Mouse (Mus musculus) thymus, adult 2 months (tissue): ENCODE measurements around the gene Wfdc6a. TPM values are rescaled to one million over a fixed set of nuclear protein-coding genes. Genes with fewer than 3 reads are reported as not detected.

Experiments used
- DNase-seq: peaks from one replicate; pipeline ENCODE4 v3.0.0; 2021
- H3K27ac ChIP-seq: fragments of 200-500 bp; 2 replicates; pipeline ENCODE4 v1.5.1; 2012; ENCODE audit warnings: low read length, control low read depth; ENCODE audit not compliant: control insufficient read depth, insufficient read depth
- H3K27me3 ChIP-seq: fragments of 200-500 bp; 2 replicates; pipeline ENCODE4 v1.6.1; 2012; ENCODE audit warnings: mild to moderate bottlenecking, low read length, moderate library complexity, mixed read lengths; ENCODE audit not compliant: control insufficient read depth, insufficient read depth
- H3K36me3 ChIP-seq: fragments of 200-500 bp; 2 replicates; pipeline ENCODE4 v1.6.1; 2012; ENCODE audit warnings: mild to moderate bottlenecking, low read length, moderate library complexity; ENCODE audit not compliant: control insufficient read depth, insufficient read depth
- H3K4me1 ChIP-seq: fragments of 200-500 bp; replicated peaks from 2 replicates; pipeline ENCODE4 v1.6.1; 2012; ENCODE audit warnings: low read length; ENCODE audit not compliant: control insufficient read depth, insufficient read depth
- H3K4me3 ChIP-seq: fragments of 200-500 bp; 2 replicates; pipeline ENCODE4 v1.5.1; 2012; ENCODE audit warnings: mild to moderate bottlenecking, low read length, control low read depth, moderate library complexity; ENCODE audit not compliant: control insufficient read depth, insufficient read depth
- CTCF ChIP-seq: fragments of 200-500 bp; IDR thresholded peaks from 2 replicates; pipeline ENCODE4 v1.5.1; 2012; ENCODE audit warnings: mild to moderate bottlenecking, control low read depth, low read length, moderate library complexity, borderline replicate concordance; ENCODE audit not compliant: control insufficient read depth, poor library complexity, insufficient read depth; ENCODE audit errors: extremely low read depth
- POLR2A ChIP-seq: fragments of 200-500 bp; IDR thresholded peaks from 2 replicates; pipeline ENCODE4 v1.6.1; 2012; ENCODE audit warnings: mild to moderate bottlenecking, low read length, control low read depth, moderate library complexity; ENCODE audit not compliant: control insufficient read depth, poor library complexity, insufficient read depth; ENCODE audit errors: extremely low read depth
- WGBS: fragments of 180-500 bp; shearing (Covaris S2); methylation state at CpG from one replicate; pipeline ENCODE4 v1.1.7; 2018; 5-methylcytosine and 5-hydroxymethylcytosine counted together
- polyA plus RNA-seq: library from polyadenylated mRNA; depleted of rRNA; stranded (reverse); fragments of >200 nt; gene quantifications from 2 replicates; pipeline ENCODE4 v1.2.3, GENCODE M21; 2012

Gene Wfdc6a
- polyA plus RNA-seq, 1 experiment: not detected

DNA sequence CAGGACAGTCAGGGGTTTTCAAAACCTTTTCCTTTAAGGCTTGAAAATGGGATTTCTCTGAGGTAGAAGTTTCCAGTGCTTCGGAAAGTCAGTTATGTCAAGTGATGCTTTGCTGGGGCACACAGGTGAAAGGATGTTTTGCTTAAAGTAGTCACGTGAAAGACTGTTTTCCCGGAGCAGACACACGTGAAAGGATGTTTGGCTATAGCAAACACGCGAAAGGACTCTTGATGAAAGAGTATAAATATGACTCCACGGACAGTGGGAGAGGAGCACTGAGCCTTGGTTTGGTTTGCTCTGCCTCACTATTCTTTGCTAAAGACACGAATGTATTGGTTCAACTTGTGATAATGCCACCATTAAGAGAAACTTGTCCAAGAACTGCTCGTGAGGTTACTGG, 33.7 kb downstream of the Wfdc6a start:
- no peaks in the 10 kb centered on the region; the same call in 1 of the 2 replicates for H3K4me1 ChIP-seq
- H3K36me3 ChIP-seq: no peaks in the 10 kb centered on the region
- no peak overlapping the region for H3K27ac ChIP-seq
- WGBS: 93% methylated on average over 9 of the region's 9 CpGs
- no peak for DNase-seq
- no peak for TF ChIP-seq POLR2A
- TF ChIP-seq CTCF: no peak
- no peak overlapping the region for H3K4me3 ChIP-seq
- H3K27me3 ChIP-seq: no peaks in the 10 kb centered on the region

DNA sequence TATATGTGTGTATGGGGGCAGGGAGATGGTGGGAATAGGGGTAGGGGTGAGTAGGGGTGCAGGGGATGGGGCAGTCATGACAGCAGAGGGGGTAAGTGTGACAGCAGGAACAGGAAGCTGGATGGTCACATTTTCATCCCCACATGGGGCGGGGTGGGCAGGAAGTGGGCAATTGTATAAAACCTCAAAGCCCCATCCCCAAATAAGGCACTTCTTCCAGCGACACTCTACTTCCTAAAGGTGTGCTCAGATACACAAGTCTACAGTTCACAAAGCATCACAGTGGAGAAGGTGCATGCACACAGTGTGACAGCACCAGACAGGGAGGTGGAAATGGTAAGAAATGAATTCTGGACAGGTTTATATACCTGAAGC, 34.4 kb downstream of the Wfdc6a start:
- Histone ChIP-seq H3K36me3 (no peaks in the 10 kb centered on the region), H3K4me1 (no peaks in the 10 kb centered on the region; the same call in 1 of the 2 replicates), H3K27ac (no peak overlapping the region), H3K4me3 (no peak overlapping the region), H3K27me3 (no peaks in the 10 kb centered on the region)
- WGBS: 6% methylated on average over 2 of the region's 2 CpGs
- TF ChIP-seq POLR2A: no peak
- TF ChIP-seq CTCF: no peak
- no peak for DNase-seq

DNA sequence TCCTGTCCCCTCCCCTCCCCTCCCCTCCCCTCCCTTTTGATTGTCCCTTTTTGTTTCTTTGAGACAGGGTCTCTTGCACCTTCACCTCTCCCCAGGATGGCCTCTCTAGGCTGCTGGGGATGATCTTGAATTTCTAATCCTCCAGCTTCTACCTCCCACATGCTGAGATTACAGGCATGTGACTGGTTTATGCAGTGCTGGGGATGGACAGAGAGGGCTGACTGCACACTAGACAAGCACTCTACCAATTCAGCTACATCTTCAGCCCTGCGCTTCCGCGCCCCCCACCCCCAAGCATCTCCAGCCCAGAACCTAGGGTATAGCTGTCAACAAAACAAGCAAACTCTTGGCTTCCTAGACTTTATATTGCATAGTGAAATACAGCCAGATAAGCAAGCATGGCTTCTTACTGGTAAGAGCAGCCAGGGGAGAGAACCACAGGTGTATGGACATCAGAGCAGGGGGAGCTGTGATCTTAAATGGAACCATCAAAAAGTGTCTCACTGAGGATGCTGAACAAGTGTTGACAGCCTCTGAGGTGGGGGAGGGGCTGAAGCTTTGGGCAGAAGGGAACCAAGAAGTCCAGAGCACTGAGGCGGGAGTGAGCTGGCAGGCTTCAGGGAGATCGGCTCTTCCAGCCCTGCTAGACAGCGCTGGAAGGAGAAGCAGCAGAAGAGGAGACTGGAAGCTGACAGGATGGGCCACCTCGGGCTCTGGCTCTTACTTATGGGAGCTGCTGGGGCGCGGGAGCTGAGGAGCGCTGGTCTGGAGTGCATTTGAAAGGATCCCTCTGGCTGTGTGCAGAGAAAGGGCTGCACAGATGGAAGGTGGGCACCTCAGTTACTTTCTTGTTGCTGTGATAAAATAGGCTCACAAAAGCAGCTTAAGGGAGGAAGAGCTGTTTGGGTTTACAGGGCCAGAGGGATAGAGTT, 35.0 kb downstream of the Wfdc6a start:
- TF ChIP-seq POLR2A (no peak), CTCF (no peak)
- no peak overlapping the region for H3K27ac ChIP-seq
- no peaks in the 10 kb centered on the region; the same call in 1 of the 2 replicates for H3K4me1 ChIP-seq
- DNase-seq: no peak
- 47% methylated on average over 10 of the region's 10 CpGs for WGBS
- no peaks in the 10 kb centered on the region for H3K36me3 ChIP-seq
- H3K27me3 ChIP-seq: no peaks in the 10 kb centered on the region
- no peak overlapping the region for H3K4me3 ChIP-seq

DNA sequence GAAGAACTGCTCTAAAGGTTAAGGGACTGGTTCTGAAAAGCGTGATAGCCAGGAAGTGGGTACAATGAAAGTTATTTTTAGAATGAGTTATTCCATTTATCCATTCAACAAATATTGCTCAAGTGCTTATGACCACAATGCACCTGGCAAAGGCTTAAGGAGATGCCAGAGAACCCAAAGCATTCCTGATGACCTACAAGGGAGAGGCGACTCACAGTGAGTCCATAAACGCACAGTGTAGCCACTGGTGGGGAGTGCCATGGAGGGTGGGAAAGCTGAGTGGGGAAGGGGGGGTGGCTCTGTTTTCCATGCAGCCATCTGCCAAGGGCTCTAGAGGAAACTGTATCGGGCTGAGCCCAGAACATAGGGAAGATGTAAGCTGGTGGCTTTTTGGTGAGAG, 35.9 kb downstream of the Wfdc6a start:
- Histone ChIP-seq H3K27ac (no peak overlapping the region), H3K4me1 (peaks cover 3% of the 10 kb centered on the region), H3K4me3 (no peak overlapping the region), H3K36me3 (no peaks in the 10 kb centered on the region), H3K27me3 (no peaks in the 10 kb centered on the region)
- TF ChIP-seq POLR2A (no peak), CTCF (no peak)
- 71% methylated on average over 4 of the region's 4 CpGs for WGBS
- DNase-seq: no peak

DNA sequence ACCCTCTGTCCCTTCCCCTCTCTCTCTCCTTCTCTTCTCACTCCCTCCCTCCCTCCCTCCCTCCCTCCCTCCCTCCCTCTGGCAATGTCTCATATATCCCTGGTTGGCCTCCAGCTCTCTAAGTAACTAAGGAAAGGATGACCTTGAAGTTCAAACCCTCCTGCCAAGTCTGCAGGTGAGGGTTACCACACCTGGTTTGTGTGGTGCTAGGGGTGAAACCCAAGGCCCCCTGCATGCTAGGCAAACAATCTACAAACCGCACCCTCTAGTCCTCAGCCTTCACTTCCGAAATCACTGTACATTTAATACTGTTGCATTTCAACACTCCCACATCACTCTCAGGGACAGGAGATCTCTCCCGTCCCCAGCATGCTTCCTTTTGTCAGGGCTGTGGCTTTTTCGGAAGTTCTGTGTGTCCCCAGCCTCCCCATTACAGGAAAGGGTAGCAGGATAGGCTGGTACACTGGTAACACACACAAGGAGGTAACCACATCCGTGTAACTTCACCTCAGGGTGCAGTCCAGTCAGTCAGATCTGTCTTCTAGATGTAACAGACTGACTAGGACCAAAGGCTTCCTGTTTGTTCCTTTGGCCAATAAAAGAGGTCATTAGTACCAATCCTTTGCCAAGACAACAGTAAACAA, 40.7 kb downstream of the Wfdc6a start:
- TF ChIP-seq CTCF: no peak
- TF ChIP-seq POLR2A: no peak
- no peaks in the 10 kb centered on the region for H3K36me3 ChIP-seq
- DNase-seq: no peak
- under 1% methylated on average over 5 of the region's 5 CpGs for WGBS
- peaks cover 6% of the 10 kb centered on the region for H3K4me1 ChIP-seq
- H3K27ac ChIP-seq: no peak overlapping the region
- H3K4me3 ChIP-seq: no peak overlapping the region
- H3K27me3 ChIP-seq: no peaks in the 10 kb centered on the region

DNA sequence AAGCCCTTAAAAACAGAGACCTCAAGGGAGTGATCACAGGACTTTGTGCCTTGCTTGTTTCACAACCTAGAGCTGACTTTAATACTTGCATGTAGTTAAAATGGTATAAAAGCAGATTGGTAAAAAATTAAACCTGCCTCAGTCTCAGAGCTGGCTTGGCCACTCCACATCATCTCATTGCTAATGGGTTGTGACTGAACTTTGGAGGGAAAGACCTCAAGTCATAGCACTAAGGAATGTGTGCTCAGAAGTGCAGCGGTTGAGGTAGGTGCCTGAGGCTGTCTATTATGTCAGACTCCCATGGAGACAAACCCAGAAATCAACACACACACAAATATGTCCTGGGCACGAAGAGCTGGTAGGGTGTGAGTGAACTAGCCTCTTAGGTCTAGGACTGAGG, 41.5 kb downstream of the Wfdc6a start:
- Histone ChIP-seq H3K27ac (no peak overlapping the region), H3K27me3 (no peaks in the 10 kb centered on the region), H3K36me3 (no peaks in the 10 kb centered on the region), H3K4me1 (peaks cover 6% of the 10 kb centered on the region), H3K4me3 (no peak overlapping the region)
- whole genome bisulfite sequencing: 72% methylated on average over 2 of the region's 2 CpGs
- DNase-seq: no peak
- TF ChIP-seq CTCF: no peak
- TF ChIP-seq POLR2A: no peak

DNA sequence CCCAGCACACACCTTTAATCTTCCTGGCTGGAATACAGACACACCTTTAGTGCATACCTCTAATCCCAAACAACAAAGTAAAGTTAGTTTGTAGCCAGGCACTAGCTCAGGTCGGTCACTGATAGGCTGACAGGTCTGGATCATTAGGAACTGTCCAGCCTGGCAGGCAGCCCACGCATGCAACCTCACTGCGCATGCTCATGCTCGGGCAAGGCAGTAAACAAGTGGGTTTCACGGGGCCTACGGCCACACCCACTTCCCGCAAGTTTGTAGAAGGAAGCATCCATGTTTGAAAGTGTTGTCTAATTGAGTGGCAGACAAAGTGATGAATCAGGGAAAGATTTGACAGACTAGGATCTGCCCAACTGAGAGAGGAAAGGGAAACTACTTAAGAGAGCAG, 42.6 kb downstream of the Wfdc6a start:
- no peak for DNase-seq
- WGBS: 89% methylated on average over 7 of the region's 7 CpGs
- Histone ChIP-seq H3K4me3 (no peak overlapping the region), H3K36me3 (no peaks in the 10 kb centered on the region), H3K27me3 (no peaks in the 10 kb centered on the region), H3K4me1 (peaks cover 6% of the 10 kb centered on the region), H3K27ac (no peak overlapping the region)
- TF ChIP-seq POLR2A (no peak), CTCF (no peak)
